Mouse (Mus musculus): Measurements from ENCODE around the gene Gm29735. TPM values are rescaled to one million over a fixed set of nuclear protein-coding genes. Genes with fewer than 3 reads are reported as not detected.
A peak's percentile ranks its signal among the peaks of the same experiment; 100 is the strongest.
"Not testable (repeated sequence)": the region's sequence is repeated elsewhere in the genome, so short reads cannot be mapped to it uniquely, and the experiment has no call there.

Gene Gm29735
- total and polyA plus RNA-seq, 2 experiments from 2014 or later = not detected

DNA sequence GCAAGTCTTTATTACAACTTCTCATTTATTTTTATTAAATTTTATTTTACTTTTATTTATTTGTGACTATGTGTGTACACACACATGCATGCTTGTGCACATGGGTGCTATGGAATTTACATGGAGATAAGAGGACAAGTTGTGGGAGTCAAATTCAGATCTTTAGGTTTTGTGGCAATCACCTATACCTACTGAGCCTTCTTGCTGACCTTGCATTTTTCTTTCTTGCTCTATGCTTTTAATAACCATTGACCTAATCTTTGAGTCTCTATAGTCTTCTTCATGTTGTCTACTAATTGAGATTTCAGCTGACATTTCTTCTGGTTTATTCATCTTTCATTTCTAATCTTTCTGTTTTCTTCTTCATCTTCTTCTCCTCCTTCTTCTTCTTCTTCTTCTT, 8.3 kb downstream of the Gm29735 start:
- Histone ChIP-seq H3K4me3 (ENCODE audit: low read length) (no peak overlapping the region), H3K27me3 (ENCODE audit: insufficient read depth, low read length) (no peaks in the 10 kb centered on the region), H3K4me2 (ENCODE audit: low read depth, low read length) (no peak overlapping the region), H3K36me3 (ENCODE audit: insufficient read depth, low read length) (no peaks in the 10 kb centered on the region), H3K9me3 (ENCODE audit: low read length) (no peaks in the 10 kb centered on the region), H3K9ac (replicated peaks; ENCODE audit: low read length) (no peak overlapping the region), H3K27ac (no peak overlapping the region), H3K4me1 (ENCODE audit: insufficient read depth, low read length) (no peaks in the 10 kb centered on the region)
- DNase-seq (ENCODE audit: low spot score) (no peak), ATAC-seq (no peak)
- TF ChIP-seq CTCF (IDR thresholded peaks at IDR 0.05; ENCODE audit: low read depth) = no peak

DNA sequence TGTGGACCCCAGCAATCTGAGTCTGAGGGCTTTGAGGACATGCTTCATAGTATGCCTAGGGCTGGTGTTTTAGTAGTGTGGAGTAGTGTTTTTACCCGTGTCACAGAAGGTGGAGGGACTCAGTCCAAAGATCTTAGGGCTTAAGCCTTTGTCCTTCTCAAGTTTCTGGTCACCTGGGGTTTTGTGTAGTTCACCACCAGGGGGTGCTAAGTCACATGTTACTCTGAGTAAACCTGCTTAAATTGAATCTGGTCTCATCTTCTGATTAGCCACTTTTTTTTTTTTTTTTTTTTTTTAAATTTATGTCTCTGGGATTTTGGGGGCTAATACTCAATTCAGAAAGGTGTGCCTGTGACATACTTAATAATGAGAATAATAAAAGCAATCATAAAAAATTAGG, 10.9 kb downstream of the Gm29735 start:
- Histone ChIP-seq H3K4me3 (ENCODE audit: low read length) (no peak overlapping the region), H3K27me3 (ENCODE audit: insufficient read depth, low read length) (no peaks in the 10 kb centered on the region), H3K4me2 (ENCODE audit: low read depth, low read length) (no peak overlapping the region), H3K9ac (replicated peaks; ENCODE audit: low read length) (no peak overlapping the region), H3K4me1 (ENCODE audit: insufficient read depth, low read length) (no peaks in the 10 kb centered on the region), H3K9me3 (ENCODE audit: low read length) (no peaks in the 10 kb centered on the region), H3K36me3 (ENCODE audit: insufficient read depth, low read length) (no peaks in the 10 kb centered on the region), H3K27ac (no peak overlapping the region)
- ATAC-seq (no peak), DNase-seq (ENCODE audit: low spot score) (peak; percentile 73)
- WGBS = 10% methylated on average over 1 of the region's 1 CpGs
- TF ChIP-seq CTCF (IDR thresholded peaks at IDR 0.05; ENCODE audit: low read depth) = peak; percentile 66

DNA sequence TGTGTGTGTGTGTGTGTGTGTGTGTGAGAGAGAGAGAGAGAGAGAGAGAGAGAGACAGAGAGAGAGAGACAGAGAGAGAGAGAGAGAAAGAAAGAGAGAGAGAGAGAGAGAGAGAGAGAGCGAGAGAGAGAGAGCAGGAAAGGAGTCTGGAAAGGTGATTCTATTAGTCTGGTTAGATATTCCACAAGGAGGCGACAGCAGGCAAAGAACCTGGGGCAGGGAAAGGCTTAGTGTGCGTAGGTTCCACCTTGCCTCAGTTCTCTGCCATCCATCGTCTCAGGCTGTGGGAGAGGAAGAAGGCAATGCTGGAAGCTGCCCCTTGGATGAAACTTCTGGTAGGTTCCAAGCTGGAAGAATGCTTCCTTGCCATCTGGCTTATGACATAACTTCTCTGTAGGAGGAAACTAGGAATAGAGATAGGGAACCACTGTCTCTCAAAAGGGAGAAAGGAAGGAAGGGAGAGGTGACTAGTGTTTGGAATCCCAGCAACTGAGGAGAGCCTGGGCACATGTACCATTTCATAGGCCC, 11.4 kb downstream of the Gm29735 start:
- no peak overlapping the region for H3K4me2 ChIP-seq (ENCODE audit: low read depth, low read length)
- ATAC-seq (no peak), DNase-seq (ENCODE audit: low spot score) (no peak)
- no peaks in the 10 kb centered on the region for H3K36me3 ChIP-seq (ENCODE audit: insufficient read depth, low read length)
- no peak overlapping the region for H3K27ac ChIP-seq
- H3K9ac ChIP-seq (replicated peaks; ENCODE audit: low read length) = no peak overlapping the region
- no peaks in the 10 kb centered on the region for H3K27me3 ChIP-seq (ENCODE audit: insufficient read depth, low read length)
- H3K4me3 ChIP-seq (ENCODE audit: low read length) = no peak overlapping the region
- no peak for TF ChIP-seq CTCF (IDR thresholded peaks at IDR 0.05; ENCODE audit: low read depth)
- no peaks in the 10 kb centered on the region for H3K4me1 ChIP-seq (ENCODE audit: insufficient read depth, low read length)
- WGBS = 61% methylated on average over 4 of the region's 4 CpGs
- H3K9me3 ChIP-seq (ENCODE audit: low read length) = no peaks in the 10 kb centered on the region

DNA sequence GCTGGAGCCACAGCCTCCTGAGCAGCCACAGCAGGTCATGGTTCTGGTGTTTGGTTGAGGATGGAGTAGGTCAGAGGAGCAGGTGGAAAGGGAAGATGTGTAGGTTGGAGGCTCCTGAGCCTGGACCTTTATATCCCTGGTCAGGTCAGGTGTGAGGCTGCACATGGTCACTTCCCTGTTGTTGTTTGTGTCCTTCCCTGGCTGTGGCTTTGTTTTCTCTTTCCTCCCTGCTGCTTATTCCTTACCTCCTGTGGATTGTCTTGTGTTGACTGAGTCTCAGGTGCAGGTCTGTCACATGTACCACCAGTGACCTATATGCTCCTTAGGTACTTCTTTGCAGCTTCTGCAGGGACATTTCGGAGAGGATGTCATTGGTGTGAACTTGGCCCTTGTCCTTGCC, 12.4 kb downstream of the Gm29735 start, which contains the start of gene Gm45337:
Gene Gm45337, minus strand, starts transcription at position 101 of the 400 bp plus-strand sequence.
- Histone ChIP-seq H3K4me1 (ENCODE audit: insufficient read depth, low read length) (no peaks in the 10 kb centered on the region), H3K27ac (no peak within 1 kb of the TSS), H3K36me3 (ENCODE audit: insufficient read depth, low read length) (no peaks in the 10 kb centered on the region), H3K9me3 (ENCODE audit: low read length) (no peaks in the 10 kb centered on the region), H3K4me3 (ENCODE audit: low read length) (no peak within 1 kb of the TSS), H3K4me2 (ENCODE audit: low read depth, low read length) (no peak within 1 kb of the TSS), H3K9ac (replicated peaks; ENCODE audit: low read length) (no peak within 1 kb of the TSS), H3K27me3 (ENCODE audit: insufficient read depth, low read length) (no peaks in the 10 kb centered on the region)
- TF ChIP-seq CTCF (IDR thresholded peaks at IDR 0.05; ENCODE audit: low read depth) = no peak
- ATAC-seq = no peak
- DNase-seq (ENCODE audit: low spot score) = no peak
- 58% methylated on average over 1 of the region's 1 CpGs for WGBS

DNA sequence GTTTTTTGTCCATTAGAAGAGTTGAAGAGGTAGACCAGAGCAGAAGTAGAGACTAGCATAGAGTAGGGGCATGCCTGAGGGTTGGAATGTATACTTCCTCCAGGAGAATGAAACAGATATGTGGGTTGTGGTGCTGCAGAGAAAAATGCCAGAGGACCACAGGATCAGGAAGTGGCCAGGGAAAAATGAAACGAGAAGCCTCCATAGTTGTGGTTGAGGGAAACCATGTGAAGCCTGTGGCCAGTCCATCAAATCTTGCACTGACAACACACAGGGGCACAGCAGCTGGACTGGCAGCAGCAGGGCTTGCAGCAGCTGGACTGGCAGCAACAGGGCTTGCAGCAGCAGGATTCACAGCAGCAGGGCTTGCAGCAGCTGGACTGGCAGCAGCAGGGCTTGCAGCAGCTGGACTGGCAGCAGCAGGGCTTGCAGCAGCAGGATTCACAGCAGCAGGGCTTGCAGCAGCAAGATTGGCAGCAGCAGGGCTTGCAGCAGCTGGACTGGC, 13.4 kb downstream of the Gm29735 start:
- DNase-seq (ENCODE audit: low spot score) = not testable (repeated sequence)

DNA sequence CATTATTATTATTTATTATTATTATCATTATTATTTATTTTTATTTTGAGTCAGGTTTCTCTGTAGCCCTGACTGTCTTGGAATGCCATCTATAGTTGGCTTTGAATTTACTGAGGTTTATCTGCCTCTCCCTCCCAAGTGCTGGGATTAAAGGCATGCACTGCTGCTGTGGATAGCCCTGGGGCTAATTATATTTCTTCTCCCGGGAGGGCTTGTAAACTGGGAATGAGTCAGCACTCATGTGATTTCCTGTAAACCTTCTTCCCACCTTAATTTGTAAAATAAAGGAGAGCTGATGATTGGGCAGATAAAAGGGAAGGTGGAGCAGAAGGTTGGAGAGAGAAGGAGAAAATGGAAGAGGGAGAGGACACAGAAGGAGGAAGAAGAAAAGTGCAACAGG, 16.2 kb downstream of the Gm29735 start:
- Histone ChIP-seq H3K4me3 (ENCODE audit: low read length) (no peak overlapping the region), H3K9me3 (ENCODE audit: low read length) (no peaks in the 10 kb centered on the region), H3K9ac (replicated peaks; ENCODE audit: low read length) (no peak overlapping the region), H3K27me3 (ENCODE audit: insufficient read depth, low read length) (no peaks in the 10 kb centered on the region), H3K4me1 (ENCODE audit: insufficient read depth, low read length) (no peaks in the 10 kb centered on the region), H3K27ac (no peak overlapping the region), H3K4me2 (ENCODE audit: low read depth, low read length) (no peak overlapping the region), H3K36me3 (ENCODE audit: insufficient read depth, low read length) (no peaks in the 10 kb centered on the region)
- no peak for ATAC-seq
- no peak for DNase-seq (ENCODE audit: low spot score)
- 52% methylated on average over 1 of the region's 1 CpGs for WGBS
- no peak for TF ChIP-seq CTCF (IDR thresholded peaks at IDR 0.05; ENCODE audit: low read depth)

More for the DNA sequence above, 13.4 kb downstream of the Gm29735 start:
- H3K27me3 ChIP-seq (ENCODE audit: insufficient read depth, low read length); H3K9me3 ChIP-seq (ENCODE audit: low read length); H3K27ac ChIP-seq; H3K36me3 ChIP-seq (ENCODE audit: insufficient read depth, low read length); H3K4me3 ChIP-seq (ENCODE audit: low read length); ATAC-seq; H3K9ac ChIP-seq (replicated peaks; ENCODE audit: low read length); H3K4me2 ChIP-seq (ENCODE audit: low read depth, low read length); H3K4me1 ChIP-seq (ENCODE audit: insufficient read depth, low read length): not testable (repeated sequence)
- WGBS = 55% methylated on average over 1 of the region's 1 CpGs

DNA sequence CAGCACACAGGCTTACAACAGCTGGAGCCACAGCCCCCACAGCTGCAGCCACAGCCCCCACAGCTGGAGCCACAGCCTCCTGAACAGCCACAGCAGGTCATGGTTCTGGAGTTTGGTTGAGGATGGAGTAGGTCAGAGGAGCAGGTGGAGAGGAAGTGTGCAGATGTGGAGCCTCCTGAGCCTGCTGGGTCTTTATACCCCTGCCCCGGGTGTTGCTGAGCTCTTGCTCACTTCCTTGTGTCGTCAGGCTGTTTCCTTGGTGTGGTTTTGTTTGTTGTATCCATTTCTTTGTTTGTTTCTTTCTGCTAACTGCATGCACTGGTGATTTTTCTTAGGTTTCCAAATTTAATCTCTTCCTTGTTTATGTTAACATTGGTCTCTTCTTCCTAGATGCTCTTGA, 21.0 kb downstream of the Gm29735 start, which contains the start of gene Gm39115:
Gene Gm39115, minus strand, starts transcription at position 101 of the 400 bp plus-strand sequence.
- not testable (repeated sequence) for H3K4me3 ChIP-seq (ENCODE audit: low read length); H3K9me3 ChIP-seq (ENCODE audit: low read length); H3K9ac ChIP-seq (replicated peaks; ENCODE audit: low read length); H3K27me3 ChIP-seq (ENCODE audit: insufficient read depth, low read length); H3K27ac ChIP-seq; H3K4me1 ChIP-seq (ENCODE audit: insufficient read depth, low read length); ATAC-seq; H3K36me3 ChIP-seq (ENCODE audit: insufficient read depth, low read length); H3K4me2 ChIP-seq (ENCODE audit: low read depth, low read length); DNase-seq (ENCODE audit: low spot score)
- 57% methylated on average over 2 of the region's 2 CpGs for WGBS
